Mouse (Mus musculus) neural tube, embryonic 13.5 days (tissue): ENCODE measurements around the gene Pkdrej. TPM values are rescaled to one million over a fixed set of nuclear protein-coding genes. Genes with fewer than 3 reads are reported as not detected.

ENCODE experiments used
- ATAC-seq: fragments of 200-750 bp; cut with Nextera tagmentation; 2 replicates; pipeline ENCODE4 v1.8.0; 2017; ENCODE audit warnings: low read depth, mild to moderate bottlenecking, moderate TSS enrichment, moderate library complexity
- H3K27ac ChIP-seq: fragments of 300-500 bp; sonication (generic); replicated peaks from 2 replicates; pipeline ENCODE4 v1.5.1; 2015; ENCODE audit warnings: moderate library complexity, mild to moderate bottlenecking, inconsistent platforms
- H3K27me3 ChIP-seq: fragments of 300-500 bp; sonication (generic); 2 replicates; pipeline ENCODE4 v1.6.1; 2015; ENCODE audit warnings: mild to moderate bottlenecking, inconsistent platforms
- H3K36me3 ChIP-seq: fragments of 300-500 bp; sonication (generic); 2 replicates; pipeline ENCODE4 v1.6.1; 2015; ENCODE audit warnings: mild to moderate bottlenecking, inconsistent platforms
- H3K4me1 ChIP-seq: fragments of 300-500 bp; sonication (generic); replicated peaks from 2 replicates; pipeline ENCODE4 v1.6.1; 2015; ENCODE audit warnings: inconsistent platforms
- H3K4me2 ChIP-seq: fragments of 300-500 bp; sonication (generic); 2 replicates; pipeline ENCODE4 v1.6.1; 2015; ENCODE audit warnings: inconsistent platforms, mild to moderate bottlenecking, moderate library complexity
- H3K4me3 ChIP-seq: fragments of 300-500 bp; sonication (generic); 2 replicates; pipeline ENCODE4 v1.5.1; 2015; ENCODE audit warnings: mild to moderate bottlenecking, inconsistent platforms
- H3K9ac ChIP-seq: fragments of 300-500 bp; sonication (generic); 2 replicates; pipeline ENCODE4 v1.6.1; 2015; ENCODE audit warnings: moderate library complexity, mild to moderate bottlenecking, inconsistent platforms
- H3K9me3 ChIP-seq: fragments of 300-500 bp; sonication (generic); 2 replicates; pipeline ENCODE4 v1.6.1; 2016; ENCODE audit warnings: inconsistent platforms
- WGBS: fragments of 180-500 bp; shearing (Covaris S2); methylation state at CpG from one replicate; pipeline ENCODE4 v1.1.7; 2015; 5-methylcytosine and 5-hydroxymethylcytosine counted together
- polyA plus RNA-seq: library from polyadenylated mRNA; unstranded; fragments of >200 nt; fragmentation: Nextera tagmentation; extraction: Ambion mirVana; gene quantifications from 2 replicates; pipeline ENCODE4 v1.2.1, GENCODE M21; 2015

The Pkdrej gene
- polyA plus RNA-seq, 1 experiment from 2014 or later = 0.03 TPM

DNA sequence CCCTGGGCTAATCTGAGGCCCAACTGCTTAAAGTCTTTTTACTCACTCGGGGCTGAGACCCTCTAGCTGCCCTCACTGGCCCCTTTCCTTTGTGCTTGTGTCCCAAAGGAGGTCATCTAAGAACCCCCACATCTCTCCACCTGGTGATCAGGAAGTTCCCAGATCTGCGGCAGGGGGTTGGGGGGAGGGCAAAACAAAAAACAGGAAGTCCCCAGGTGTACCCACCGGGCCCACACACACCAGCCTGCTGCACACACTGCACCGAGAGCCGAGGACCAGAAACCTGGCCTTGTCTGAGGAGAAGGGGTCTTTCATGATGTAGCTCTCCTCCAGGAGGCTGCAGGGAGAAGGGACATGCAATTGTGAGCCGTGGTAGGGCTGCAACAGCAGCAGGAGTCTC, 13.5 kb downstream of the Pkdrej start:
- 79% methylated on average over 6 of the region's 6 CpGs for WGBS
- H3K4me1 ChIP-seq = peaks cover 17% of the 10 kb centered on the region
- no peak overlapping the region for H3K9ac ChIP-seq
- no peak overlapping the region for H3K4me3 ChIP-seq
- H3K36me3 ChIP-seq = no peaks in the 10 kb centered on the region
- ATAC-seq = no peak
- H3K27me3 ChIP-seq = no peaks in the 10 kb centered on the region
- no peak overlapping the region for H3K4me2 ChIP-seq
- no peaks in the 10 kb centered on the region for H3K9me3 ChIP-seq
- H3K27ac ChIP-seq = no peak overlapping the region

DNA sequence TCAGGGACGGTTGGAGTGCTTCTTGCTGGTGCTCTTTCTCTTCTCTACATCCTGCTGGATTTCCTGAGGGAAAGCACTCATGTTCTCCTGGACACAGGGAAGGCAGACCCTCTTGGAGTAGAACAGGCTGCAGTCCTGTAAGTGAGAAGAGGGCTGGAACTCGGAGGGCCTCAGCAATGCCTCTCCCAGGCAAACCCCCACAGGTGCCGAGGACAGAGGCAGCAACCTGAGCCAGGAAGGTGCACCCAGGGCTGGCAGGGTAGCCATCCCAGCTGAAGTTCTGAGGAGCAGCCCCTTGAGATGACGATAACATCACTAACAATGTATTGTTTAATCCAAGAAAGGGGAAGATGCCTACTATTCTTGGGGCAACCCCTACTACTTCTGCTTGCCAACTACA, 14.1 kb downstream of the Pkdrej start:
- H3K9ac ChIP-seq = no peak overlapping the region
- no peaks in the 10 kb centered on the region for H3K9me3 ChIP-seq
- H3K4me3 ChIP-seq = no peak overlapping the region
- H3K27me3 ChIP-seq = no peaks in the 10 kb centered on the region
- H3K4me2 ChIP-seq = no peak overlapping the region
- H3K4me1 ChIP-seq = peaks cover 17% of the 10 kb centered on the region
- H3K36me3 ChIP-seq = no peaks in the 10 kb centered on the region
- 91% methylated on average over 4 of the region's 4 CpGs for WGBS
- no peak for ATAC-seq
- H3K27ac ChIP-seq = no peak overlapping the region

DNA sequence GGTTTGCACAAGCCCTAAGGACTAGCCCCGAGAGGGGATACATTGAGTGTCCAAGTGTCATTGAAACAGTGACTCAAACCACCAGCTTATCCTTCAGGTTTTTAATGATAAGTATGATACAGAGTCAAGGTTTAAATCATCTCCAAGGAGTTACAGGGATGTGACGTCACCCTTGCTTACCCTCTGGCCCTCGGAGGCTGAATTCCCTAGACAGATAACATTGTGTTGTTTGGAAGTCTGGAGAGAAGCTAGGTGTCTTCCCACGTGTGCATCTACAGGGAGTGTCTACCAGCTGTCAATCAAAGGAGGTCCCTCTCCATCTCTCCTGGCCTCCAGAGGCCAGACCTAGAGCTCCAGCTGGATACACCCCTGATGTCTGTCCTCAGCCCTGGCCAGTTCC, 14.6 kb downstream of the Pkdrej start:
- Histone ChIP-seq H3K4me1 (peaks cover 12% of the 10 kb centered on the region), H3K27ac (no peak overlapping the region), H3K4me3 (no peak overlapping the region), H3K9me3 (no peaks in the 10 kb centered on the region), H3K36me3 (no peaks in the 10 kb centered on the region), H3K4me2 (no peak overlapping the region), H3K27me3 (no peaks in the 10 kb centered on the region), H3K9ac (no peak overlapping the region)
- 83% methylated on average over 4 of the region's 4 CpGs for WGBS
- ATAC-seq = no peak

DNA sequence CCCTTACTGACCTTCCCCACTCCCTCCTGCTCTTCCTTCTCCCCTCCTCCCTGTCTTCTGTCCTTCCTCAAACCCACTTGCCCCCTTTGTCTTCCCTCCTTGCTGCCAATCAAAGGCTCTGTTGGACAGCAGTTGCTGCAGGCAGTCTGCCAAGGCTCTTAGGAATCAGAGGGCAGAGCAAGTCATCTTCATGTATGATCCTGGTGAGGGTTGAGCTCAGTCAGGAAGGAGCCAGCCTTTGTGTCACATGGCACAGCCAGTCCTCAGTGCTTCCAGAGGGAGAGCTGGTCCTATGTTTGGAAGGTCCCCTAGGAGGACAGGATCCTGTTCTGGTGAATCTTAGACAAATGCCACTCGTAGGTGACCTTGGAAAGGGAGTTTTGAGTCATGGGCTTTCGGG, 18.6 kb downstream of the Pkdrej start:
- Histone ChIP-seq H3K4me2 (no peak overlapping the region), H3K9ac (no peak overlapping the region), H3K36me3 (no peaks in the 10 kb centered on the region), H3K27me3 (no peaks in the 10 kb centered on the region), H3K9me3 (no peaks in the 10 kb centered on the region), H3K4me3 (no peak overlapping the region), H3K4me1 (no peaks in the 10 kb centered on the region), H3K27ac (no peak overlapping the region)
- WGBS = 84% methylated on average over 2 of the region's 2 CpGs
- no peak for ATAC-seq

DNA sequence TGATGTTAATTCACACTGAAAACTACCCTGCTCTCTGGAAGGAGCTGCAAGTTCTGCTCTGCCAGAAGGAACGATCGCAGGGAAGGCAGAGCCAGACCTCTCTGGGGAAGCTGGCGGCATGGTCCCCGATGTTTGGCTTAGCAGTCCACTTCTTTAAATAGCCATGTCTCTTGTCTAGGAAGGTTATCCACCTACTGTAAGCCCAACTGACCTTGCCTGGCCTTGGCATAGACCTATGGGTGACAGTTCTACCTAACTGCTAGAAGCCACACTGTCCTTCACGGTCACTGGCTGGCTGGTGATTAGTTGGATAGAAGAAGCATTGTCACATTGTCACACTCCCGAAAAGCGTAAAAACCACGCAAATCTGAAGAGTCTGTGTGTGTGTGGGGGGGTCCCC, 22.9 kb downstream of the Pkdrej start:
- no peak for ATAC-seq
- WGBS = 96% methylated on average over 8 of the region's 8 CpGs
- Histone ChIP-seq H3K27me3 (no peaks in the 10 kb centered on the region), H3K9ac (no peak overlapping the region), H3K4me1 (no peaks in the 10 kb centered on the region), H3K4me3 (no peak overlapping the region), H3K4me2 (no peak overlapping the region), H3K9me3 (no peaks in the 10 kb centered on the region), H3K36me3 (no peaks in the 10 kb centered on the region), H3K27ac (no peak overlapping the region)

DNA sequence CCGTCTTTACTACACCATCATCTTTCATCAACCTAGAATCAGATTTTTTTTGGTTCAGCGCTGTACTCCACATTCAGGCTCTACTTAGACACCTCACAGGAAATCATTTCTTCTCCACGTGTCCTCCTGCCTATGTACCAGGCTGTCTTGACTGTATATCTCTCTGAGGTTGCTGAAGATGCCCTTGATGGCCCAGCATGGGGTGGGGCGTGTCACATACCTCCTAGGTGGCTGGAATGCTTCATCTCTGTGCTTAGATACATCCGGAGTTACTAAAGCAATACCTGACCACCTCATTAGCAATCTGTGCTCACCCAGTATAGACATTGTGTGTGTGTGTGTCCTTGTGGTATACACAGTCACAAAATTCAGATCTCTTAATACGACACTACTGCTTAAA, 26.0 kb downstream of the Pkdrej start:
- Histone ChIP-seq H3K27me3 (no peaks in the 10 kb centered on the region), H3K4me2 (no peak overlapping the region), H3K36me3 (no peaks in the 10 kb centered on the region), H3K27ac (no peak overlapping the region), H3K9ac (no peak overlapping the region), H3K4me3 (no peak overlapping the region), H3K9me3 (no peaks in the 10 kb centered on the region), H3K4me1 (no peaks in the 10 kb centered on the region)
- WGBS = 84% methylated on average over 6 of the region's 6 CpGs
- no peak for ATAC-seq

DNA sequence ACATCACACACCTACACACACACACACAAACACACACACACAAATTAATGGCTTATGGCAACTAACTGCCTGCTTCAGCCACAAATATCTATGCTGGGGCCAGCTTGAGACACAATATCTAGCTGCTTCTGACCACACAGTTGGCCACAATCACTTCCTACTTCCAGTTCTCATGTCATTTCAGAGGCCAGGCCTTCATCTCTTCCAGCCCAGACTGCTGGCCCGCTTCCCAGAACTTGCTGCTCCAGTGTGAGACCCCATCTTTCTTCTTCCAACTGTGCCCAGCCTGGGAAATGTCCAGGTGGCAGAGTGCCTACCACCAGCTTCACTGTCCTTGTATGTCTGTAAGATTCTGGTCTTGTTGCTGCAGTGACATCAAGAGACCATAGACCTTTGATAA, 28.7 kb downstream of the Pkdrej start:
- Histone ChIP-seq H3K27ac (no peak overlapping the region), H3K36me3 (no peaks in the 10 kb centered on the region)

DNA sequence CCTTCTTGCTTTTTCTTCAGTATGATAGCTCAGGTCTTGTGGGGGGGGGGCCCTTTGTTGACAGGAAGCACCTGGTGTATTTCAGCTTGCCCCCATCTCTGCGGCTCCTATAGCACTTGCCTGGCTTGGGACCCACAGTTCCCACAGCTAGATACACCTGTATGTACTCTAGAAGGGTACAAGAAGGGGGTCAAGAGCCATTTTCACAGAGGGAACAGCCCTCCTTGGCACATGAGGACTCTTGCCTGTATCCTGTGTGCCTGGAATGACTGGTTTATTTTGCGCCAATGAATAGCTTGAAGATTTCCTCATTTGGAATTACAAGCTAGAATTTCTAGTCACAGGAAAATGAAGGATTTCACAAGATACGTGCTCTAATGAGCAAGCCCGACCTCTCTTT, 30.1 kb downstream of the Pkdrej start:
- WGBS = 90% methylated on average over 4 of the region's 4 CpGs
- no peaks in the 10 kb centered on the region for H3K36me3 ChIP-seq
- no peaks in the 10 kb centered on the region for H3K9me3 ChIP-seq
- no peaks in the 10 kb centered on the region for H3K4me1 ChIP-seq
- no peaks in the 10 kb centered on the region for H3K27me3 ChIP-seq
- H3K4me3 ChIP-seq = no peak overlapping the region
- ATAC-seq = no peak
- H3K4me2 ChIP-seq = no peak overlapping the region
- no peak overlapping the region for H3K9ac ChIP-seq
- H3K27ac ChIP-seq = no peak overlapping the region

More for the DNA sequence above, 28.7 kb downstream of the Pkdrej start:
- Histone ChIP-seq H3K4me3 (no peak overlapping the region), H3K9me3 (no peaks in the 10 kb centered on the region), H3K4me1 (no peaks in the 10 kb centered on the region), H3K9ac (no peak overlapping the region), H3K27me3 (no peaks in the 10 kb centered on the region), H3K4me2 (no peak overlapping the region)
- no peak for ATAC-seq
- WGBS = 88% methylated on average over 1 of the region's 1 CpGs

DNA sequence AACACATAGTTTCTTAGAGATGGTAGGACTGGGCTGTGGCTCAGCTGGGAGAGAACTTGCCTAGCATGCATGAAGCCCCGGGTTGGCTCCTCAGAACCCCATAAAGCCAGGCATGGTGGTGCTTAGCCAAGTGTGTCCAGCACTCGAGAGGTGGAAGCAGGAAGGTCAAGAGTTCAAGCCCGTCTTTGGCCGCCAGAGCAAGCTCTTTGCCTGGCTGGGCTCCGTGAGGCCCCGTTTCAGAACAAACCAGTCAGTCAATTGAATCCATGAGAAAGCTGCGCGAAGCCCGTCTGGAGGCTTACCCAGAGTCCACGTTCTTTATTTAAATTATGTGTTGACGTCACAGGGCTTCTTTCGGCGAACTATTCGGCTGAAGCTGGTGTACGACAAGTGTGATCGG, 32.9 kb downstream of the Pkdrej start:
- WGBS = 78% methylated on average over 16 of the region's 16 CpGs
- H3K36me3 ChIP-seq = no peaks in the 10 kb centered on the region
- no peak overlapping the region for H3K9ac ChIP-seq
- ATAC-seq = no peak
- no peak overlapping the region for H3K27ac ChIP-seq
- no peak overlapping the region for H3K4me2 ChIP-seq
- no peaks in the 10 kb centered on the region for H3K27me3 ChIP-seq
- no peak overlapping the region for H3K4me3 ChIP-seq
- H3K9me3 ChIP-seq = no peaks in the 10 kb centered on the region
- no peaks in the 10 kb centered on the region for H3K4me1 ChIP-seq

DNA sequence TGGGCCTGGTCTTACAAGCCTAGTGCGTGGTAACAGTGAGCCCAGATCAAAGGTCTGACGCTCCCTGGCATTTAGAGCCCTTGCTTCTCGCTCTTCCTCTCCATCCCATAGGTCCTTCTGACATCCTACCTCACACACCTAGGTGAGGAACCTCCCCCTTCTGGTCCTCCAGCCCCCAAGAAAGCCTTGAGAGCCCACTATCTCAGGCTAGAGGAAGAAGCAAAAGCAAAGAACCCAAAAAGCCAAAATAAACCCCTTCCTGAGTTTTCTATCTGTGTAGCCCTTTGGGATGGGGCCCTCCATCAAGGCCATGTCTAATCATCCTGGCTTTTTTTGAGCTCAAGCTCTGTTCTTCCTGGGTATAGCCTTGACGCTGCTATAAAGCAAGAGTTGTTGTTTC, 33.5 kb downstream of the Pkdrej start:
- no peak overlapping the region for H3K4me3 ChIP-seq
- no peak overlapping the region for H3K4me2 ChIP-seq
- no peaks in the 10 kb centered on the region for H3K27me3 ChIP-seq
- no peaks in the 10 kb centered on the region for H3K9me3 ChIP-seq
- WGBS = 94% methylated on average over 4 of the region's 4 CpGs
- H3K4me1 ChIP-seq = no peaks in the 10 kb centered on the region
- no peak for ATAC-seq
- H3K36me3 ChIP-seq = no peaks in the 10 kb centered on the region
- H3K9ac ChIP-seq = no peak overlapping the region
- H3K27ac ChIP-seq = no peak overlapping the region

DNA sequence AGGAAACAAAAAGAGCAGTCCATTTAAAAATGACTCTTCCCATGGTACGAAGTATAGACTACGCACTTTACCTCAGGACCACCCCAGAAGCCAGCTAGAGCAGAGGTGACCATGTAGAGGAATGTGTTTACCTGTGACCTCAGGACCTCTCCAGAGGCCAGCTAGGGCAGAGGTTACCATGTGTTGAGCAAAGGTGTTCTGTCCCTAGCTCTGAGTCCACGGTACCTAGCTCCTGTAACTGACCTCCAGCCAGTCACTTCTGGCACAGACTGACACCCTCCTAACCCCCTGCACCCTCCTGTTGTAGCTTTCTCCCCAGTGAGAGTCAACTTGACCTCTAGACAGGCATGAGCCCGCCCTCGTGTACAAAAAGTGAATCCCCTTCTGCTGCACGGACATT, 34.1 kb downstream of the Pkdrej start:
- H3K4me1 ChIP-seq = no peaks in the 10 kb centered on the region
- no peaks in the 10 kb centered on the region for H3K27me3 ChIP-seq
- 94% methylated on average over 6 of the region's 6 CpGs for WGBS
- no peak overlapping the region for H3K27ac ChIP-seq
- no peak overlapping the region for H3K9ac ChIP-seq
- no peaks in the 10 kb centered on the region for H3K36me3 ChIP-seq
- no peak overlapping the region for H3K4me3 ChIP-seq
- H3K4me2 ChIP-seq = no peak overlapping the region
- no peak for ATAC-seq
- no peaks in the 10 kb centered on the region for H3K9me3 ChIP-seq

DNA sequence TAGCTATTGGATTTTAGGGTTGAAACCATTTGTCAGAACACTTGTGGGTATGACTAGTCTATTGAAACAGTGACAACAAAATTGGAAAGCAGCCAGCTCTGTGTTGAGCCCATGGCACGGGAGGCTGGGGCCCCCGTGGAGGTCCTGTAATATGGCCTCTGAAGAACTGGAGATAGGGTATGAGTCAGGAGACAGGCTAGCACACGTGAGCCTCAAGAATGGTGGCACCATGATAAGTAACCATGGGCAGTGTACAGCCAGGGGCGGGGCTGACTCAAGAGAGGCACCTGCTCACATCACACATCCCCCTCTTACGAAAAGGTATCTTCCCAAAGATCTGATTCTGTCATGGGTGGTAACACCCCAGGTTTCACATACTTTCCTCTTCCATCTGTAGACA, 34.8 kb downstream of the Pkdrej start:
- no peak for ATAC-seq
- Histone ChIP-seq H3K4me1 (no peaks in the 10 kb centered on the region), H3K27ac (no peak overlapping the region), H3K9ac (no peak overlapping the region), H3K36me3 (no peaks in the 10 kb centered on the region), H3K27me3 (no peaks in the 10 kb centered on the region), H3K4me2 (no peak overlapping the region), H3K4me3 (no peak overlapping the region), H3K9me3 (no peaks in the 10 kb centered on the region)
- 82% methylated on average over 5 of the region's 5 CpGs for WGBS

DNA sequence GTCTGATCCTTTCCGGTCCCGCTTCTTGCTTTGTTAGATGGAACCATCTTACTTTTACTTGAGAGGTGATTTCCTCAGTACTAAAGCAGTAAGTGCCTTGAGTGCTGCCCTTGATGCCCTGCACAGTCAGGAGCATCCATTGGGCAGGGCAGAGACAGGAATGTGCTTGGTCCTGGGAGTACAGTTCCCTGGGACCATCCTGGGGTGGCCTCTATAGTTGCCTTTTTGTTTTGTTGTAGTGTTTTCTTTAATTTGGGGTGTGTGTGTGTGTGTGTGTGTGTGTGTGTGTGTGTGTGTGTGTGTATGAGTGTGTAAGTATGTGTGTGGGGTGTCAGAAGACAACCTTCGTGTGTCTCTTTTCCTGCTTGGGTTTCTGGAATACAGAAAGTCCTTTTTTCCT, 37.2 kb downstream of the Pkdrej start:
- ATAC-seq = no peak
- Histone ChIP-seq H3K27me3 (no peaks in the 10 kb centered on the region), H3K9ac (no peak overlapping the region), H3K36me3 (no peaks in the 10 kb centered on the region), H3K4me3 (no peak overlapping the region), H3K4me1 (no peaks in the 10 kb centered on the region), H3K27ac (no peak overlapping the region), H3K9me3 (no peaks in the 10 kb centered on the region), H3K4me2 (no peak overlapping the region)
- 90% methylated on average over 3 of the region's 3 CpGs for WGBS

DNA sequence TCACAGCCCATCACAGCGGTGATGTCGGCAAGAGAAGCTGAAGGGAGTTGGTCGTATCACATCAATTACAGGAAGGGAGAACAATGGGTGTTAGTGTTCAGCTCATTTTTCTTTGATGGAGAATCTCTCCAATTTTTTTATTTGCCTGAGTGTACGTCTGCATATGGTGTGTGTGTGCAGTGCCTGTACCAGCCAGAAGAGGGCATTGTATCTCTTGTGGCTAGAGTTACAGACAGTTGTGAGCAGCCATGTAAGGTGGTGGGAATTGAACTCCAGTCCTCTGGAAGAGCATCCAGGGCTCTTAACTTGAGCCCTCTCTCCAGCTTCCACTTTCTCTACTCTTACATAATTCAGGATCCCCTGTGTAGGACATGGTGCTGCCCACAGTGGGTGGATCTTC, 38.4 kb downstream of the Pkdrej start:
- H3K36me3 ChIP-seq = no peaks in the 10 kb centered on the region
- H3K9ac ChIP-seq = no peak overlapping the region
- H3K4me3 ChIP-seq = no peak overlapping the region
- H3K27ac ChIP-seq = no peak overlapping the region
- no peaks in the 10 kb centered on the region for H3K27me3 ChIP-seq
- no peaks in the 10 kb centered on the region for H3K4me1 ChIP-seq
- 83% methylated on average over 4 of the region's 4 CpGs for WGBS
- no peaks in the 10 kb centered on the region for H3K9me3 ChIP-seq
- ATAC-seq = no peak
- H3K4me2 ChIP-seq = no peak overlapping the region
